Mouse (Mus musculus): ENCODE measurements at regions not wholly inside any gene's neighbourhood (a gene's known extent, or its start where the extent isn't known, plus 50 kb on each side); places are given as distances from the start of the nearest gene placed in this dataset.

DNA sequence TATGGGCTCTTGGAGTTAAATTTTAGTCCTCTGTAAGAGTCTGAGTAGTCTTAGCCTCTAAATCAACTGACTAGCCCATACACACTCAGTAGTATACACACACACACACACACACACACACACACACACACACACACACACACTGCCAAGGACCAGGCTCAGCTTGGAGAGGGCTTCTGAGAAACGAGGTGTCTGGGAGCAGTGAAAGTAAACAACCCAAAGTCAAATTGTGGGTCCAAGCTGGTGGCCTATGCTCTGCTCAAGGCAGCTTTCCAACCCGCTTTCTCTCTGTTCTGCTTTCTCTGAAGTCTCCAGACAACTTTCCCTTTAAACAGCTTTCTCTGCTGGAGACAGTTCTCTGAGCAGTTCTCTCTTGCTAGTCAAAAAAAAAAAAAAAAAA lies 157.6 kb upstream of the Ubash3b start:
- Histone ChIP-seq H3K4me1 (ENCODE audit: control insufficient read depth, insufficient read depth, low read length) (no peaks in the 10 kb centered on the region), H3K4me3 (ENCODE audit: insufficient read depth, low read length) (no peak overlapping the region), H3K27ac (ENCODE audit: insufficient read depth, low read length) (no peak overlapping the region)
- no peak for TF ChIP-seq POLR2A (IDR thresholded peaks at IDR 0.05; ENCODE audit: low read depth, low read length)
- TF ChIP-seq CTCF (IDR thresholded peaks at IDR 0.05; ENCODE audit: borderline replicate concordance, insufficient read depth, low read length) = no peak

GRCm38 (mm10) chr9:41306229-41306628 lies 144.7 kb upstream of the Ubash3b start:
- no peak for TF ChIP-seq CTCF (IDR thresholded peaks at IDR 0.05; ENCODE audit: borderline replicate concordance, insufficient read depth, low read length)
- no peak for TF ChIP-seq POLR2A (IDR thresholded peaks at IDR 0.05; ENCODE audit: low read depth, low read length)
- Histone ChIP-seq H3K4me1 (ENCODE audit: control insufficient read depth, insufficient read depth, low read length) (no peaks in the 10 kb centered on the region), H3K27ac (ENCODE audit: insufficient read depth, low read length) (no peak overlapping the region), H3K4me3 (ENCODE audit: insufficient read depth, low read length) (no peak overlapping the region)

- Histone ChIP-seq H3K4me3 (ENCODE audit: insufficient read depth, low read length) (no peak overlapping the region), H3K4me1 (ENCODE audit: control insufficient read depth, insufficient read depth, low read length) (no peaks in the 10 kb centered on the region), H3K27ac (ENCODE audit: insufficient read depth, low read length) (no peak overlapping the region)
- TF ChIP-seq CTCF (IDR thresholded peaks at IDR 0.05; ENCODE audit: borderline replicate concordance, insufficient read depth, low read length) (no peak), POLR2A (IDR thresholded peaks at IDR 0.05; ENCODE audit: low read depth, low read length) (no peak)
Measured at GRCm38 (mm10) chr9:41303494-41303828, 142.0 kb upstream of the Ubash3b start.

DNA sequence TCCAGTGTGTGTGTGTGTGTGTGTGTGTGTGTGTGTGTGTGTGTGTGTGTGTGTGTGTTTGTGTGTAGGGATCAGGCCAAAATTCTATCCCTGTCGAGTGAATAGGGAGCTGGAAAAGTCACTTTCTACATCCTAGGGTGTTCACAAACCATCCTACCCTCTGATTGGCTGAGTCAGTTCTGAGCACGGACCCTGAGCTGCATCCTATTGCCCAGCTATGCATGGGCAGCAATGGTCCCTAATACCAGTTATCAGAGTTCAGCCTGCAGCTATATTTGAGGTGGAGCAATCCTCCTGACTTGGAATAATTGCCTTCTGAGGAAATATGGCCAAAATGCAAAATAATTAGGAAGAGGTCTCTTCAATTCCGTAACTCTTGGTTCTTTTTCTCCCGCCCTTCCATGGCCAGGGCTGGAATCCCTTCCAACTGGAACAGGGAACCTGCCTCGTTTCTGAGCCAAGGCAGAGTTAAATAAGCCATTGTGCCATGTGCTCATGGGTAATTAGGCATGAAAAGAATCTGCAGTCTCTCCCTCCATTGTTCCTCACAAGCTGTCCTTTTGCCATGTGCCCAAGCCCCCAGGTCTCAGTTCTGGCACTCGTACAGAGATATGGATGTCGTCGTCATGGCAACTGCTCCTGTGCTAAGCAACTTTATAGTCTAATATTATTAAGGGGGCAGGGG lies 141.5 kb upstream of the Ubash3b start:
- no peak overlapping the region for H3K4me3 ChIP-seq (ENCODE audit: insufficient read depth, low read length)
- no peaks in the 10 kb centered on the region for H3K4me1 ChIP-seq (ENCODE audit: control insufficient read depth, insufficient read depth, low read length)
- no peak overlapping the region for H3K27ac ChIP-seq (ENCODE audit: insufficient read depth, low read length)
- no peak for TF ChIP-seq CTCF (IDR thresholded peaks at IDR 0.05; ENCODE audit: borderline replicate concordance, insufficient read depth, low read length)
- TF ChIP-seq POLR2A (IDR thresholded peaks at IDR 0.05; ENCODE audit: low read depth, low read length) = no peak

DNA sequence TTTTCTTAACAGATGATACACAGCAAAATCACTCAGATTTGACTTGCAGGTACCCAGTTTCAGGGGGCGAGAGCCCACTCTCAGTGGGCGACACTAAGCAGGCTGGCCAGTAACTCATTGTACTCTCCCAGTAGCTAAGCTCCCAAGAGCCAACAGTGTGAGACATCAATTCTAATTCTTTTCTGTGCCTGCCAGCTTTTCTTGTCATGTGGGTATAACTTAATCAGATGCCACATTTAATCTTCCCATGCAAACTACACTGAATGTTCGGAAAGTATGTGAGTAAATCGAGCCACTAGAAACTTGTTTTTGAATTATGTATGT lies 124.6 kb upstream of the Ubash3b start:
- H3K27ac ChIP-seq (ENCODE audit: insufficient read depth, low read length) = no peak overlapping the region
- no peaks in the 10 kb centered on the region for H3K4me1 ChIP-seq (ENCODE audit: control insufficient read depth, insufficient read depth, low read length)
- no peak overlapping the region for H3K4me3 ChIP-seq (ENCODE audit: insufficient read depth, low read length)
- TF ChIP-seq CTCF (IDR thresholded peaks at IDR 0.05; ENCODE audit: borderline replicate concordance, insufficient read depth, low read length) = no peak
- no peak for TF ChIP-seq POLR2A (IDR thresholded peaks at IDR 0.05; ENCODE audit: low read depth, low read length)

DNA sequence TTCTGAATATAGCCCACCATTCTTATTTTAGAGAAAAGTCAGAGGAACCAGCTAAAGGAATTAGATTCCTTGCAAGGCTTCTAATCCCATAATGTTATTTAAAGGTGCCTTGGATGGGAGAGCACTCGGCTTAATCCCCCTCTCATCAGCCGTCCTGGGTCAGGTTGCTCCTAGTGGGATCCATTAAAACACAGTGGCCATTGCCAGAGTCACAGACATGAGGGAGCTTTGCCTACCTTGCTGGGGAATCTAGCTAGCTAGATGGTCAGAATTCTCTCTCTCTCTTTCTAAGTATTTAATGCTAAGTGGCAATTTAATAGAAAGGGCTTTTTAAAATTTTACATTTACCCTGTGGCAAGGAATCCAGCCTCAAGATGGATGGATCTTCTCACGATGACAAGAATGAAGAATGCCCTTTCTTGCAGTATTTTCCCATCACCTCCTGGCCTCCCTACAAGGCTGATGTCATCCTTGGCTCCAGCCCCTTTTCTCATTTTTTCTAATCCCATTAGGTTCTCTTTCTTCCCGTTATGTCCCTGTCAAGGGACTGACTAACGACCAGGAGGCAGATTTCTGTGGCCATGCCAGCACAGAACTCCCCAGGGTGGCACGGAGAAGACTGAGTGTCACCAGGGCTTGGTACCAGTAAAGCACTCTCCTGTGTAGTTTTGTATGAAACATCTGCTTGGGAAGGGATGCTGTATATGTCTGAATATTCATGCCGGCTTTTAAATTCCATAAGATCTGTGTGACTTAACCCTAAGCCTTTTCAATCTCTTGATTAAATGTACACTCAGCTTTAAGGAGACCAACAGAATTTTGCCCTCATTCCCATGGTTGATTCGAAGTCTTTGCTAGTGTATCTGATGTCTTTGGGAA lies 124.0 kb upstream of the Ubash3b start:
- no peak overlapping the region for H3K4me3 ChIP-seq (ENCODE audit: insufficient read depth, low read length)
- TF ChIP-seq POLR2A (IDR thresholded peaks at IDR 0.05; ENCODE audit: low read depth, low read length) (no peak), CTCF (IDR thresholded peaks at IDR 0.05; ENCODE audit: borderline replicate concordance, insufficient read depth, low read length) (no peak)
- H3K4me1 ChIP-seq (ENCODE audit: control insufficient read depth, insufficient read depth, low read length) = no peaks in the 10 kb centered on the region
- H3K27ac ChIP-seq (ENCODE audit: insufficient read depth, low read length) = no peak overlapping the region

- Histone ChIP-seq H3K4me1 (ENCODE audit: control insufficient read depth, insufficient read depth, low read length) (no peaks in the 10 kb centered on the region), H3K4me3 (ENCODE audit: insufficient read depth, low read length) (no peak overlapping the region), H3K27ac (ENCODE audit: insufficient read depth, low read length) (no peak overlapping the region)
- no peak for TF ChIP-seq CTCF (IDR thresholded peaks at IDR 0.05; ENCODE audit: borderline replicate concordance, insufficient read depth, low read length)
- TF ChIP-seq POLR2A (IDR thresholded peaks at IDR 0.05; ENCODE audit: low read depth, low read length) = no peak
Measured at GRCm38 (mm10) chr9:41277726-41278125, 116.2 kb upstream of the Ubash3b start.

DNA sequence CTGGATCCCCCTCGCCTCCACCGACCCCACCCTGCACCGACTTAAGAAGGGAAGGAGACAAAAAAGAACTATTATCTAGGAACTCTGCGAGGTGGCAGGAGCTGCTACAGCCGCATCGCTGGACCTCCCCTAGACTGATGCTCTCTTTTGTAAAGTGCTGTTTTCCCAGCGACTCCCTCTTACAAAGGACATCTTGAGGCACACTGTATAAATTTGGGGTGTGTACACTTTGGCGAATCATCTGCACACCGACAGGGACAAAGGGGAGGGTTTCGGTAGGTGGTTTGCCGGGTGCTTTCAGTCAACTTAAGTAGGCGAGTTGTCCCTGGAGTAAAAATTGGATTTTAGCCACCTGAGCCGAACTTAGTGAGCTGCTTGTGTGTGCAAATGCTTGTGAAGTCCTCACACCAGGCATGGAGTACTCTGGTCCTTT lies 112.4 kb upstream of the Ubash3b start:
- H3K4me1 ChIP-seq (ENCODE audit: control insufficient read depth, insufficient read depth, low read length) = no peaks in the 10 kb centered on the region
- H3K27ac ChIP-seq (ENCODE audit: insufficient read depth, low read length) = no peak overlapping the region
- TF ChIP-seq CTCF (IDR thresholded peaks at IDR 0.05; ENCODE audit: borderline replicate concordance, insufficient read depth, low read length) (no peak), POLR2A (IDR thresholded peaks at IDR 0.05; ENCODE audit: low read depth, low read length) (no peak)
- peak overlapping the region; percentile 25 for H3K4me3 ChIP-seq (ENCODE audit: insufficient read depth, low read length)

DNA sequence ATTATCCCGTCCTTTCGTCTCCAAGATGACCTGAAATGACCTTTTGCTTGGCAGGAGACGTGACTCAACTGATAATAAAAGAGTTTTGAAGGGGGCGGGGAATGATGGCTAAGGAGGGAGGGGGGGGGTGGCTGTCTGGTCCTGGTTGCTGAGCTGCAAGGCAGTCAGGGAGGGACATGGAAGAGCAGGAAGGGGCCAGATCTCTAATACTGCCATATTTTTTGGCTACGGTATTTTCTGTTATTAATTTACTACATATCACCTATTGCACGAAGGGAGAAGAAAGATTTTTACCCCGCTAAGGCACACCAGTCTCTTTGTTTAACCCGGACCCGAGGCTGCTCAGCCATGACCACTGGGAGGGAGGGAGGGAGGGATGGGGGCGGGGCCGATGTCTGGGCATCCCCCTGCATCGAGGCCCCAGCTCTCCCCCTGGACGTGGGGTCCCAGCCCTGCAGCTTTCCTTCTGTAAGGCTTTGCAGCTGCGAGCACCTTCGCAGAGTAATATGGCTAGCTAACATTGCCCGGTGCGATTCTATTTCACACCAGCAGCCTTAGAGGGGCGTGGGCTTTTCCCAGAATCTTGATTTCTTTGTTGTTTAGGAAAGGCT lies 111.8 kb upstream of the Ubash3b start:
- no peak overlapping the region for H3K27ac ChIP-seq (ENCODE audit: insufficient read depth, low read length)
- TF ChIP-seq POLR2A (IDR thresholded peaks at IDR 0.05; ENCODE audit: low read depth, low read length) = peak; percentile 41; the same call in 1 of the 2 replicates
- no peak for TF ChIP-seq CTCF (IDR thresholded peaks at IDR 0.05; ENCODE audit: borderline replicate concordance, insufficient read depth, low read length)
- H3K4me3 ChIP-seq (ENCODE audit: insufficient read depth, low read length) = peak overlapping the region; percentile 25
- H3K4me1 ChIP-seq (ENCODE audit: control insufficient read depth, insufficient read depth, low read length) = no peaks in the 10 kb centered on the region

DNA sequence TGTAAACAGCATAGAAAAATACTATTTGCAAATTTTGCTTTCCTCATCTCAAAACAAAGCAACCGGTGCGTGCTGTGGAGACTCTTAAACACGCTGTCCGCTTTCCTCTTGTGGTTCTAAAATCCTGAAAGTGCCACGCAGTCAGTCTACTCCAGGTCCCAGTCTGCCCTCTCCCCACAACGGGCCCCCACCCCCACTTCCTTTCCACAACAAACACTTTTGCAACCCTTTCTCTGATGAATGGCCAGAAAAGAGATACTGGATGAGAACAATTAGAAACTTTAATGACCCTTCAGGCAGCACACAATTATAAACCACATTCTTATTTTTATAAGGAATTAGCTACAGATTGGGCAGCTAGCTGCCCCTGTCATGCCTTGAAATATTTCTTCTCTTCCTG lies 111.1 kb upstream of the Ubash3b start:
- Histone ChIP-seq H3K4me3 (ENCODE audit: insufficient read depth, low read length) (no peak overlapping the region), H3K27ac (ENCODE audit: insufficient read depth, low read length) (no peak overlapping the region), H3K4me1 (ENCODE audit: control insufficient read depth, insufficient read depth, low read length) (no peaks in the 10 kb centered on the region)
- TF ChIP-seq POLR2A (IDR thresholded peaks at IDR 0.05; ENCODE audit: low read depth, low read length) (no peak), CTCF (IDR thresholded peaks at IDR 0.05; ENCODE audit: borderline replicate concordance, insufficient read depth, low read length) (no peak)
